Mouse (Mus musculus) small intestine, adult 2 months (tissue): ENCODE measurements around the gene Best2. TPM values are rescaled to one million over a fixed set of nuclear protein-coding genes. Genes with fewer than 3 reads are reported as not detected.
A peak's percentile ranks its signal among the peaks of the same experiment; 100 is the strongest.

Experiments
- H3K27ac ChIP-seq: fragments of 200-500 bp; 2 replicates; pipeline ENCODE4 v1.5.1; 2012; ENCODE audit warnings: low read depth, low read length, control low read depth, inconsistent platforms; ENCODE audit not compliant: insufficient read depth
- H3K27me3 ChIP-seq: fragments of 200-500 bp; 2 replicates; pipeline ENCODE4 v1.6.1; 2012; ENCODE audit warnings: mild to moderate bottlenecking, moderate library complexity, low read length, inconsistent platforms; ENCODE audit not compliant: control insufficient read depth, insufficient read depth
- H3K36me3 ChIP-seq: fragments of 200-500 bp; 2 replicates; pipeline ENCODE4 v1.6.1; 2012; ENCODE audit warnings: mild to moderate bottlenecking, low read length, control low read depth, inconsistent platforms; ENCODE audit not compliant: control insufficient read depth, insufficient read depth
- H3K4me1 ChIP-seq: fragments of 200-500 bp; 2 replicates; pipeline ENCODE4 v1.6.1; 2012; ENCODE audit warnings: low read length, inconsistent platforms, mixed read lengths; ENCODE audit not compliant: control insufficient read depth, insufficient read depth, insufficient read length
- H3K4me3 ChIP-seq: fragments of 200-500 bp; 2 replicates; pipeline ENCODE4 v1.5.1; 2012; ENCODE audit warnings: low read depth, mild to moderate bottlenecking, control low read depth, inconsistent platforms, low read length, moderate library complexity
- CTCF ChIP-seq: fragments of 200-500 bp; IDR thresholded peaks from 2 replicates; pipeline ENCODE4 v1.5.1; 2012; ENCODE audit warnings: low read depth, mild to moderate bottlenecking, control low read depth, inconsistent platforms, low read length, moderate library complexity, mixed read lengths; ENCODE audit not compliant: insufficient replicate concordance, insufficient read length; ENCODE audit errors: extremely low read depth
- POLR2A ChIP-seq: fragments of 200-500 bp; IDR thresholded peaks from 2 replicates; pipeline ENCODE4 v1.6.1; 2012; ENCODE audit warnings: low read depth, mild to moderate bottlenecking, control low read depth, inconsistent platforms, low read length, moderate library complexity
- WGBS: fragments of 180-500 bp; shearing (Covaris S2); methylation state at CpG from one replicate; pipeline ENCODE4 v1.1.7; 2018; 5-methylcytosine and 5-hydroxymethylcytosine counted together
- polyA plus RNA-seq: library from polyadenylated mRNA; depleted of rRNA; stranded (reverse); fragments of >200 nt; gene quantifications from 2 replicates; pipeline ENCODE4 v1.2.3, GENCODE M21; 2012

The Best2 gene
- polyA plus RNA-seq, 1 experiment = 0.33 TPM

DNA sequence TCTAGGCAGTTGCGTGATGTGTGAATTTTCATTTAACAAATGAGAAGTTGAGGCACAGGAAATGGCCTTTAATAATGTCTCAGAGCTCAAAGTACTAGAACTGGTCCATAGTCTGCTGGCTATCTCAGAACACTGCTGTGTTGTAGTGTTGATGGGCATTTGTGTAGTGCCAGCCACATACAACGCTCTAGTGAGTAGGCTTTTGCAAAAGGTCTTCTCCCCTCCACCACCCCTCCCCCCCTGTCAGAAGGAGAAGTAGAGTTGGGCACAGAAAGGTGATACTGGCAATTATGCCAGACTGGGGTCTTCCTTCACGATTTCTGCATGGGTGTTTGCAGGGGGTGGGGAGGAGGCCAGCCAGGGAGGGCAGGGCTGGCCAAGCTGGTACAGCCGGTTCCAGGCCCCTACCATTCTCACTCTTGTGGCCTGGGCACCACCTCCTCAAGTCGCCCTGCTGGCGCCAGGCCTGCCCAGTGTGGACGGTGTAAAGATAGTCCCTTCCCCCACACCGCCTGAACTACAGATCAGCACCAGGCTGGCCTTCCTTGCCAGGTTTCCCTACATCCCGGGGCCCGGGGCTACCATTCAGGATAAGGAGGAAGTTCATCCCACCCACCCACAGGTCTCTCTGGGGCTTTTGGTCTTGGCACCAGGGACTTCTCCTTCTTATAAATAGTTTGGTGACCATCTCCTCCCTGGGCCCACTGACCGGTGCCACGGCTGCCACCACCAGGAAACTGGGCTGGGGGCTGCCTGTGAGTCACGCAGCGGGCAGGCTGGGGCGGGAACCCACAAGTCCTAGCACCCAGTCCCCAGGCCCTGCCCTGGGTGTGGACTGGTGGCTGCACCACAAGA, 32.5 kb downstream of the Best2 start:
- no peaks in the 10 kb centered on the region for H3K36me3 ChIP-seq
- H3K27ac ChIP-seq = peak overlapping the region; percentile 99
- H3K4me3 ChIP-seq = peak overlapping the region; percentile 25
- WGBS = 30% methylated on average over 15 of the region's 15 CpGs
- H3K4me1 ChIP-seq = peaks cover 47% of the 10 kb centered on the region
- no peak; the same call in 1 of the 2 replicates for TF ChIP-seq POLR2A
- TF ChIP-seq CTCF = no peak
- no peaks in the 10 kb centered on the region for H3K27me3 ChIP-seq

DNA sequence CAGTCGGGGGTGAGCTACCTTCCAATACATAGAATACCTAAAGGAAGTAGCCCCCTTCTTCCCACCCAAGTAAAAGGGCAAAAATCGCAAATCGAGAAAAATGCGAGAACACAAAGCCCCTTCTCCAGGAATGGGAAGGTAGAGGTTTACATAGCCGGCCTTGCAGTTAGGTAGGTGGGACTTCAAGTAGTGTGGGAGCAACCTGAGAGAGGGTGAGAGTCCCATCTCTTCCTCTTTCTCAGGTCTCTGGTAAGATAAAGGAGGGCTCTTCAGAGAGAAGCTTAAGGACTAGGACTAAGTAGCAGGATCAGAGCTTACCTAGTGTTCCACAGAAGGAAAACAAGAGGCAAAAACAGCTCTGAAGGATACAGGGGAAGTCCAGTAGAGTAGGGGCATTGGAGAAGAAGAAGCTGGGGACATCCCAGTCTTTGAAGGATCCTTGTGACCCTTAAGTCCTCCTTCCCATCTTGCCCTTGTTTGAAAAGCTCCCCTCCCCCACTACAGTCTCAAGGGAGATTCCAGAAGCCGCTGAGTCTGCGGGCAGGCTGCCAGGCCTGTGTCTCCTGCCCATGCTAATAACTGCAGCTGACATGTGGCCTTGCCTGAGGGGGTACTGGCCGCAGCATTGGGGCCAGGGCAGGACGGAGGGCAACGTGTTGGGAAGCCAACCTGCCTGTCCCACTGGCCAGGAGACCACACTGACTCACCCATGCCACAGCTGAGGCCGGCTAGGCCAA, 33.5 kb downstream of the Best2 start:
- peak overlapping the region; percentile 99 for H3K27ac ChIP-seq
- H3K4me3 ChIP-seq = peak overlapping the region; percentile 67
- WGBS = 9% methylated on average over 11 of the region's 11 CpGs
- no peak for TF ChIP-seq CTCF
- no peak for TF ChIP-seq POLR2A
- peaks cover 41% of the 10 kb centered on the region for H3K4me1 ChIP-seq
- H3K36me3 ChIP-seq = no peaks in the 10 kb centered on the region
- no peaks in the 10 kb centered on the region for H3K27me3 ChIP-seq

DNA sequence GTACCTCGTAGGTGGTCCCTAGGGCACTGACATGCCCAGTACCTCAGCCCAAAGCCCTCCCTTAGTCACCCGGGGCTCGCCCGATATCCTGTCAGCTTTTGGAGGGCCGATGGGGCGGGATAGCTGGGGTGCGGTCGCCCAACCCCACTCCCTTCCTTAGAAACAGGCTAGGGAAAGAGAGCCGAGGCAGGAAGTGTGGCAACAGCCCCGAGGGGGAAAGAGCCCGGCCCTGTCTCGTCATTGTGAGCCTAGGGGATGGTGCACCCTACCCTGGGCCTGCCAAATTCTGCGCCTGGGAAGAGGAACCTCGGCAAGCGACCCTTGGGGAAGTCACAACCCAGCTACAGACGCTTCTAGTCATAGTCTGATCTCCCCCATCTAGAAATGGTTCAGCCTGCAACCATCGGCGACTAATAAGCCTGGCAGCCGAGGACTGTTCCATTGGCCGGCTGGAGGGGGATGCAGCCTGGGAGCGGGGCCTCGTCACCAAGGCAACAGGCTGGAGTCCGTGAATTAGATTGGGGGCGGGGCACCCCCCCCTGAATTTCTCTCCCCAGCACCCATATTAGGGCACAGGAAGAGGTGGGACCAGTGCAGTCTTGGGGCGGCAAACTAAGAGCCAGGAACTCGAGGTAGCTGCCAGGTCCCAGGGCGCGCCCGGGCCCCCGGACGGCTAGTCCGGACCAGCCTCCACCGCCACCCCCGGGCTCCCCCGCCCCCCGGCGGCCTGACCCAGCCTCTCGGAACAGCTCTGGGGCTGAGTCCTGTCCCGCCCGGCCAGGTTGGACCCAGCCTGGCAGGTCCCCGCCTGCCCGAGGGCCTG, 34.5 kb downstream of the Best2 start:
- no peaks in the 10 kb centered on the region for H3K27me3 ChIP-seq
- H3K27ac ChIP-seq = peak overlapping the region; percentile 99
- WGBS = under 1% methylated on average over 42 of the region's 42 CpGs
- no peaks in the 10 kb centered on the region for H3K36me3 ChIP-seq
- H3K4me1 ChIP-seq = peaks cover 42% of the 10 kb centered on the region
- H3K4me3 ChIP-seq = peak overlapping the region; percentile 67
- TF ChIP-seq CTCF = no peak
- TF ChIP-seq POLR2A = peak; percentile 43; the same call in 1 of the 2 replicates

DNA sequence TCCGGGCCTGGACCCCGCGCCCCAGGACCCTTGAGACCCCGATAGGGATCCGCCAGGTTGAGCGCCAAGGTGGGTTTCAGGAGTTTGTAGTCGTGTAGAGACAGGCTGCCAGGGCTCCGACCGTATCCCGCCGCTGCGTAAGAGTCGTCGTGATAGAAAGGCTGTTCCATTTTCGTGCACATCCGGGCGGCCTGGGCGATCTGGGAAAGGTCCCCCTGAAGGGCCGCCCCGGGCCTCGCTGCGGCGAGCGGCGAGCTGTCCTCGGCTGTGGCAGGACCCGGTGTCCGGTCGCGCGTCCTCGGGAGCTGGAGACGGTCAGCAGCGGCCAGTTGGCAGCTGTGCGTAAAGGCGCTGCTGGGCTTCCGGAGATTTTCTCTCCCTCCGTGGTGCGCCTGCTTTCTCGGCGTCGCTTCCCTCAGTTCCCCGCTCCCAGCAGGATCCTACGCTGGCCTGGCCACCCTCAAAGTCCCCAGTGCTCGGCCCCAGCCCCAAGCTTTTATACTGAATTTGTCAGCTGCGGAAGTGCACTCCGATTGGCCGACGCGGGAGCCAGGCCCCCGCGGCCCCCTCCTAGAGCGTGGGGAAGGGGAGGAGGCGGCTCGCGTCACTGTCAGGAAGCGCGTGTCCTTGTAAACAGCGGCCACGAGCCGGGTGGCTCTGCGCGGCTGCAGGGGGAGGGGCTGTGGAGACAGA, 35.9 kb downstream of the Best2 start, which contains the start of gene Junb:
Gene Junb (minus strand): TSS at position 471 of the 693 bp plus-strand sequence.
- Histone ChIP-seq H3K27ac (peak within 1 kb of the TSS; percentile 99), H3K27me3 (no peaks in the 10 kb centered on the region), H3K36me3 (no peaks in the 10 kb centered on the region), H3K4me3 (peak within 1 kb of the TSS; percentile 92), H3K4me1 (peaks cover 32% of the 10 kb centered on the region)
- TF ChIP-seq CTCF (no peak), POLR2A (peak; percentile 100)
- WGBS = under 1% methylated on average over 63 of the region's 63 CpGs

DNA sequence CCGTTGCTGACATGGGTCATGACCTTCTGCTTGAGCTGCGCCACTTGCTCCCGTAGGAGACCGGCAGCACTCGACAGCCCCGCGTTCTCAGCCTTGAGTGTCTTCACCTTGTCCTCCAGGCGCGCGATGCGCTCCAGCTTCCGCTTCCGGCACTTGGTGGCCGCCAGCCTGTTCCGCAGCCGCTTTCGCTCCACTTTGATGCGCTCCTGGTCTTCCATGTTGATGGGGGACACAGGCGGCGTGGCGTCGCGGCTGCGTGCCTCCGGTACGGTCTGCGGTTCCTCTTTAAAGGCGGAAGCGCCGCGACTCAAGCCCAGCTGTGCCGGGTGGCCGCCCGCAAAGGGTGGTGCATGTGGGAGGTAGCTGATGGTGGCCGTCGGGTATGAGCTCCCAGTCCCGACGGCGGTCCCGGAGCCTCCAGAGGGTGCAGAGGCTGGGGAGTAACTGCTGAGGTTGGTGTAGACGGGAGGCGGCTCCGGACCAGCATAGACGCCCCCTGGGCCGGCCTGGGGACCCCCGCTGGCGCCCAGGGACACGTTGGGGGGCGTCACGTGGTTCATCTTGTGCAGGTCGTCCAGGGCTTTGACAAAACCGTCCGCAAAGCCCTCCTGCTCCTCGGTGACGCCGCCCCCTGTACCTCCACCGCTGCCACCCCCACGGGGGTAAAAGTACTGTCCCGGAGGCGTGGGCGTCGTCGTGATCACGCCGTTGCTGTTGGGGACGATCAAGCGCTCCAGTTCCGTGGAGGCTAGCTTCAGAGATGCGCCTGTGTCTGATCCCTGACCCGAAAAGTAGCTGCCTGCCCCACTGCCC, 36.7 kb downstream of the Best2 start:
- H3K27me3 ChIP-seq = no peaks in the 10 kb centered on the region
- H3K36me3 ChIP-seq = 0 out of 2 replicates have a peak, but pooled peaks cover 4% of the 10 kb centered on the region
- under 1% methylated on average over 70 of the region's 70 CpGs for WGBS
- TF ChIP-seq POLR2A (peak; percentile 33; the same call in 1 of the 2 replicates), CTCF (no peak)
- H3K4me1 ChIP-seq = peaks cover 29% of the 10 kb centered on the region
- H3K27ac ChIP-seq = peak overlapping the region; percentile 94
- H3K4me3 ChIP-seq = peak overlapping the region; percentile 92

DNA sequence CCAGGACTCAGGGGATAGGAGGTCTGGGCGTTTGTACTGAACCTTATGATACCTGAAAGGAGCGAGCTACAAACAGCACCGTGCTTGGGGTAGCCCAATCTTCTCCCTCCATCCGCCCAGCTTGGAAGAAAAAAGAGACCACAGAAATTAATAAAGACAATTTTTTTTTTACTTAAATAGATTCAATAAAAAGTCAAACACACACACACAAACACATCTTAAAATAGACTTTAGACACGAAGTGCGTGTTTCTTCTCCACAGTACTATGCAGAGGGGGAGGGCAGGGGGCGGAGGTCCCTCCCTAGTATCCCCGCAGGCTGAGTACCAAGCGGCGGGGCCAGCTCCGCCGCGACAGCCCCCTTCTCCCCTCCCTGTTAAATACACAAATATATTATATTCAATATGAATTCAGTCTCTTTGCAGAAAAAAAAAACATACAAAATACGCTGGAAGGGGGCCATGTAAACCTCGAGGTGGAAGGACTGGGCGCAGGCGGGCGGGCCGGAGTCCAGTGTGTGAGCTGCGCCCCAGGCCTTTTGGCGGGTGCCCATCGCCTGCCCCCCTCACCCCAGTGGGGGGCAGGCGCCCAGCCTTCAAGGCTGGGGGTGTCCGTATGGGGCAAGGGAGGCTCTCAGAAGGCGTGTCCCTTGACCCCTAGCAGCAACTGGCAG, 37.4 kb downstream of the Best2 start:
- peaks cover 21% of the 10 kb centered on the region for H3K4me1 ChIP-seq
- WGBS = 1% methylated on average over 25 of the region's 25 CpGs
- H3K4me3 ChIP-seq = peak overlapping the region; percentile 92
- H3K36me3 ChIP-seq = peaks cover 4% of the 10 kb centered on the region; the same call in 1 of the 2 replicates
- H3K27ac ChIP-seq = peak overlapping the region; percentile 94
- TF ChIP-seq CTCF (no peak), POLR2A (no peak)
- no peaks in the 10 kb centered on the region for H3K27me3 ChIP-seq
